Mouse (Mus musculus): ENCODE results near the gene Vmn1r175. TPM values are rescaled to one million over a fixed set of nuclear protein-coding genes. Genes with fewer than 3 reads are reported as not detected.
"Not testable (repeated sequence)": the region's sequence is repeated elsewhere in the genome, so short reads cannot be mapped to it uniquely, and the experiment has no call there.

Gene Vmn1r175
- not detected for total RNA-seq (2021)
- long read RNA-seq, experiment 1: 0 reads
- long read RNA-seq, experiment 2: 0 reads

- DNase-seq: not testable (repeated sequence)
Observed at GRCm38 (mm10) chr7:23810543-23810942, at the start of gene Vmn1r175. Gene Vmn1r175 (minus strand): TSS chr7:23810643.

GRCm38 (mm10) chr7:23837272-23837671 is 26.8 kb upstream of the Vmn1r175 start, which contains the start of gene Vmn1r176:
Gene Vmn1r176 (minus strand): TSS chr7:23837372.
- not testable (repeated sequence) for DNase-seq

DNA sequence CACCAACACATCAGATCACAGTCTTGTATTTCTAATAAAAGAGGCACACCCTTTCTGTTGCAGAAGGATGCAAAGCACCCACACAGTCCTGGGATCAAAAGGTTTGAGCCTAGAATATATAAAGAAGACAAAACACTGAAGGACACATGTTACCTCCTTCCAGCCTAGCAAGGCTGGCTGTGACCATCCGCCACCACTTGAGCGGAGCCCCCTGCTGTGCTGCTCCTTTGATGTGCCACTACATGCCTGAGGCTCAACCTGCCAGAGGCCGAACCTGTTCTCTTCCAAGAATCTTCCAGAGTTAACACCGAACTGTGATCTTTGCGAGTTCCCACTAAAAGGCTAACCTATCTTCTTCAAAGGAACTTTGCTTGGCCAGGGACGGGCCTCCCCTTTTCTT is 25.9 kb downstream of the Vmn1r175 start:
- DNase-seq: no peak

Other genes starting within 250 kb of the Vmn1r175 start
- gene Vmn1r169, start 235.1 kb downstream of the Vmn1r175 start, total RNA-seq (2021): not detected
- not detected for gene Vmn1r170, start 204.5 kb downstream of the Vmn1r175 start, total RNA-seq (2021)
- gene Vmn1r171, start 179.9 kb downstream of the Vmn1r175 start, total RNA-seq (2021): not detected
- not detected for gene Vmn1r172, start 152.3 kb downstream of the Vmn1r175 start, total RNA-seq (2021)
- gene Vmn1r173, start 109.9 kb downstream of the Vmn1r175 start, total RNA-seq (2021): not detected
- not detected for gene Vmn1r174, start 58.4 kb downstream of the Vmn1r175 start, total RNA-seq (2021)
- gene Vmn1r176, start 26.7 kb upstream of the Vmn1r175 start, total RNA-seq (2021): not detected
- not detected for gene Vmn1r177, start 55.8 kb upstream of the Vmn1r175 start, total RNA-seq (2021)
- not detected for gene Vmn1r178, start 81.4 kb upstream of the Vmn1r175 start, total RNA-seq (2021)
- gene Vmn1r179, start 116.3 kb upstream of the Vmn1r175 start, total RNA-seq (2021): not detected
- not detected for gene Vmn1r180, start 140.0 kb upstream of the Vmn1r175 start, total RNA-seq (2021)
- gene Vmn1r181, start 164.0 kb upstream of the Vmn1r175 start, total RNA-seq (2021): not detected
- not detected for gene V1rd19, start 191.0 kb upstream of the Vmn1r175 start, total RNA-seq (2021)
- gene Vmn1r183, start 242.6 kb upstream of the Vmn1r175 start, total RNA-seq (2021): not detected

Measured in gastrocnemius, postnatal 25 days (tissue).